Mouse (Mus musculus) liver, embryonic 12.5 days (tissue): ENCODE results near the gene Aspdh. TPM values are rescaled to one million over a fixed set of nuclear protein-coding genes. Genes with fewer than 3 reads are reported as not detected.
A peak's percentile ranks its signal among the peaks of the same experiment; 100 is the strongest.

Source experiments
- ATAC-seq: fragments of 200-750 bp; cut with Nextera tagmentation; 2 replicates; pipeline ENCODE4 v1.8.0; 2017; ENCODE audit warnings: moderate number of reproducible peaks, mild to moderate bottlenecking, moderate library complexity
- H3K27ac ChIP-seq: fragments of 300-500 bp; sonication (generic); 2 replicates; pipeline ENCODE4 v1.5.1; 2016; ENCODE audit warnings: mild to moderate bottlenecking
- H3K27me3 ChIP-seq: fragments of 300-500 bp; sonication (generic); replicated peaks from 2 replicates; pipeline ENCODE4 v1.6.1; 2016; ENCODE audit warnings: mild to moderate bottlenecking, moderate library complexity
- H3K36me3 ChIP-seq: fragments of 300-500 bp; sonication (generic); 2 replicates; pipeline ENCODE4 v1.6.1; 2016; ENCODE audit warnings: mild to moderate bottlenecking, moderate library complexity
- H3K4me1 ChIP-seq: fragments of 300-500 bp; sonication (generic); 2 replicates; pipeline ENCODE4 v1.6.1; 2016
- H3K4me2 ChIP-seq: fragments of 300-500 bp; sonication (generic); 2 replicates; pipeline ENCODE4 v1.6.1; 2016; ENCODE audit warnings: mild to moderate bottlenecking, moderate library complexity
- H3K4me3 ChIP-seq: fragments of 300-500 bp; sonication (generic); 2 replicates; pipeline ENCODE4 v1.5.1; 2016; ENCODE audit warnings: mild to moderate bottlenecking, moderate library complexity
- H3K9ac ChIP-seq: fragments of 300-500 bp; sonication (generic); 2 replicates; pipeline ENCODE4 v1.6.1; 2016; ENCODE audit warnings: mild to moderate bottlenecking, moderate library complexity
- H3K9me3 ChIP-seq: fragments of 300-500 bp; sonication (generic); replicated peaks from 2 replicates; pipeline ENCODE4 v1.6.1; 2016; ENCODE audit warnings: mild to moderate bottlenecking, moderate library complexity
- WGBS: fragments of 180-500 bp; shearing (Covaris S2); methylation state at CpG from one replicate; pipeline ENCODE4 v1.1.7; 2016; ENCODE audit not compliant: insufficient replicate concordance; 5-methylcytosine and 5-hydroxymethylcytosine counted together
- polyA plus RNA-seq: library from polyadenylated mRNA; unstranded; fragments of >200 nt; fragmentation: Nextera tagmentation; extraction: Ambion mirVana; gene quantifications from 2 replicates; pipeline ENCODE4 v1.2.1, GENCODE M21; 2016

Aspdh gene
- polyA plus RNA-seq, 1 experiment from 2014 or later: 6.4 TPM

GRCm38 (mm10) chr7:44484109-44484508 is 18.9 kb downstream of the Aspdh start:
- WGBS: 95% methylated on average over 1 of the region's 1 CpGs
- Histone ChIP-seq H3K9ac (0 out of 2 replicates have a peak overlapping the region, but pooled peaks have one; percentile 1), H3K27me3 (peaks cover 33% of the 10 kb centered on the region), H3K4me3 (no peak overlapping the region), H3K27ac (peak overlapping the region; percentile 81), H3K36me3 (peaks cover 8% of the 10 kb centered on the region), H3K9me3 (no peaks in the 10 kb centered on the region), H3K4me2 (no peak overlapping the region), H3K4me1 (peaks cover 58% of the 10 kb centered on the region)
- no peak for ATAC-seq

GRCm38 (mm10) chr7:44484841-44485571 is 19.8 kb downstream of the Aspdh start:
- Histone ChIP-seq H3K4me1 (peaks cover 49% of the 10 kb centered on the region), H3K9ac (0 out of 2 replicates have a peak overlapping the region, but pooled peaks have one; percentile 1), H3K27ac (peak overlapping the region; percentile 81), H3K4me3 (no peak overlapping the region), H3K4me2 (no peak overlapping the region), H3K36me3 (peaks cover 15% of the 10 kb centered on the region), H3K27me3 (peaks cover 24% of the 10 kb centered on the region), H3K9me3 (no peaks in the 10 kb centered on the region)
- whole genome bisulfite sequencing: 31% methylated on average over 5 of the region's 5 CpGs
- 0 out of 2 replicates have a peak, but pooled peaks have one; percentile 19 for ATAC-seq

- Histone ChIP-seq H3K36me3 (peaks cover 22% of the 10 kb centered on the region), H3K9me3 (no peaks in the 10 kb centered on the region), H3K9ac (no peak overlapping the region), H3K27me3 (peaks cover 17% of the 10 kb centered on the region), H3K4me2 (no peak overlapping the region), H3K4me1 (peaks cover 42% of the 10 kb centered on the region), H3K4me3 (no peak overlapping the region), H3K27ac (no peak overlapping the region)
- no peak for ATAC-seq
- WGBS: 67% methylated on average over 7 of the region's 7 CpGs
Observed at GRCm38 (mm10) chr7:44485572-44486195, 20.5 kb downstream of the Aspdh start.

- H3K27ac ChIP-seq: no peak overlapping the region
- no peak overlapping the region for H3K4me2 ChIP-seq
- H3K9me3 ChIP-seq: no peaks in the 10 kb centered on the region
- H3K27me3 ChIP-seq: peaks cover 6% of the 10 kb centered on the region; the same call in 1 of the 2 replicates
- H3K9ac ChIP-seq: no peak overlapping the region
- 69% methylated on average over 13 of the region's 13 CpGs for WGBS
- peaks cover 36% of the 10 kb centered on the region for H3K36me3 ChIP-seq
- no peak for ATAC-seq
- H3K4me1 ChIP-seq: peaks cover 30% of the 10 kb centered on the region
- H3K4me3 ChIP-seq: no peak overlapping the region
Observed at GRCm38 (mm10) chr7:44486927-44487575, 21.9 kb downstream of the Aspdh start.

- ATAC-seq: no peak
- H3K9me3 ChIP-seq: no peaks in the 10 kb centered on the region
- H3K27ac ChIP-seq: no peak overlapping the region
- no peaks in the 10 kb centered on the region for H3K27me3 ChIP-seq
- peaks cover 21% of the 10 kb centered on the region for H3K4me1 ChIP-seq
- peaks cover 45% of the 10 kb centered on the region for H3K36me3 ChIP-seq
- no peak overlapping the region for H3K9ac ChIP-seq
- no peak overlapping the region for H3K4me2 ChIP-seq
- H3K4me3 ChIP-seq: no peak overlapping the region
- WGBS: 79% methylated on average over 7 of the region's 7 CpGs
Observed at GRCm38 (mm10) chr7:44487936-44488335, 22.7 kb downstream of the Aspdh start.

GRCm38 (mm10) chr7:44488545-44488944 is 23.4 kb downstream of the Aspdh start:
- peaks cover 51% of the 10 kb centered on the region for H3K36me3 ChIP-seq

GRCm38 (mm10) chr7:44490281-44490680 is 25.1 kb downstream of the Aspdh start:
- ATAC-seq: no peak
- Histone ChIP-seq H3K4me2 (no peak overlapping the region), H3K9ac (no peak overlapping the region), H3K27me3 (no peaks in the 10 kb centered on the region), H3K27ac (no peak overlapping the region), H3K36me3 (peaks cover 63% of the 10 kb centered on the region), H3K4me3 (no peak overlapping the region), H3K4me1 (peaks cover 10% of the 10 kb centered on the region), H3K9me3 (no peaks in the 10 kb centered on the region)
- WGBS: 87% methylated on average over 4 of the region's 4 CpGs

More at GRCm38 (mm10) chr7:44488545-44488944, 23.4 kb downstream of the Aspdh start:
- ATAC-seq: no peak
- H3K4me2 ChIP-seq: no peak overlapping the region
- no peak overlapping the region for H3K27ac ChIP-seq
- H3K9ac ChIP-seq: no peak overlapping the region
- H3K9me3 ChIP-seq: no peaks in the 10 kb centered on the region
- H3K4me1 ChIP-seq: peaks cover 15% of the 10 kb centered on the region
- no peaks in the 10 kb centered on the region for H3K27me3 ChIP-seq
- H3K4me3 ChIP-seq: no peak overlapping the region
- 88% methylated on average over 8 of the region's 8 CpGs for WGBS

GRCm38 (mm10) chr7:44491391-44491790 is 26.2 kb downstream of the Aspdh start:
- Histone ChIP-seq H3K4me3 (no peak overlapping the region), H3K9ac (no peak overlapping the region), H3K36me3 (peaks cover 63% of the 10 kb centered on the region), H3K4me2 (no peak overlapping the region), H3K9me3 (no peaks in the 10 kb centered on the region), H3K27me3 (no peaks in the 10 kb centered on the region), H3K4me1 (peaks cover 15% of the 10 kb centered on the region), H3K27ac (no peak overlapping the region)
- ATAC-seq: no peak
- WGBS: 94% methylated on average over 5 of the region's 5 CpGs

- WGBS: 89% methylated on average over 21 of the region's 21 CpGs
- ATAC-seq: no peak
- Histone ChIP-seq H3K27me3 (no peaks in the 10 kb centered on the region), H3K4me2 (no peak overlapping the region), H3K9me3 (no peaks in the 10 kb centered on the region), H3K27ac (no peak overlapping the region), H3K4me3 (no peak overlapping the region), H3K4me1 (peaks cover 21% of the 10 kb centered on the region), H3K36me3 (peaks cover 63% of the 10 kb centered on the region), H3K9ac (no peak overlapping the region)
Observed at GRCm38 (mm10) chr7:44492166-44492826, 27.1 kb downstream of the Aspdh start.

GRCm38 (mm10) chr7:44494681-44495080 is 29.5 kb downstream of the Aspdh start:
- Histone ChIP-seq H3K4me1 (peaks cover 30% of the 10 kb centered on the region), H3K36me3 (peaks cover 51% of the 10 kb centered on the region), H3K4me2 (peak overlapping the region; percentile 91), H3K4me3 (peak overlapping the region; percentile 74), H3K9ac (peak overlapping the region; percentile 82; the same call in 1 of the 2 replicates), H3K27me3 (peaks cover 14% of the 10 kb centered on the region), H3K9me3 (no peaks in the 10 kb centered on the region), H3K27ac (0 out of 2 replicates have a peak overlapping the region, but pooled peaks have one; percentile 94)
- no peak for ATAC-seq
- 84% methylated on average over 12 of the region's 12 CpGs for WGBS

GRCm38 (mm10) chr7:44495086-44495485 is 29.9 kb downstream of the Aspdh start:
- 0 out of 2 replicates have a peak overlapping the region, but pooled peaks have one; percentile 94 for H3K27ac ChIP-seq
- H3K27me3 ChIP-seq: peaks cover 18% of the 10 kb centered on the region
- H3K9me3 ChIP-seq: no peaks in the 10 kb centered on the region
- H3K4me2 ChIP-seq: peak overlapping the region; percentile 91
- H3K4me3 ChIP-seq: peak overlapping the region; percentile 74
- H3K36me3 ChIP-seq: peaks cover 47% of the 10 kb centered on the region
- WGBS: 80% methylated on average over 7 of the region's 7 CpGs
- peaks cover 30% of the 10 kb centered on the region for H3K4me1 ChIP-seq
- H3K9ac ChIP-seq: peak overlapping the region; percentile 82
- no peak for ATAC-seq
